Mouse (Mus musculus): ENCODE results near the gene Gdf7.

- TF ChIP-seq CTCF (IDR thresholded peaks at IDR 0.05; ENCODE audit: borderline replicate concordance, extremely low read depth, insufficient read depth, insufficient read length) (no peak), POLR2A (IDR thresholded peaks at IDR 0.05; ENCODE audit: borderline replicate concordance, extremely low read depth, insufficient read depth, insufficient read length, poor library complexity, severe bottlenecking) (no peak)
Measured at GRCm38 (mm10) chr12:8310992-8311391, 9.2 kb upstream of the Gdf7 start.
